Comparison of ENCODE assay signal across 7 mouse cellular contexts in genomic region chr16:84703129-84703768, GRCm38 (mm10). TPM values are rescaled to one million over a fixed set of nuclear protein-coding genes. Genes with fewer than 3 reads are reported as not detected.
DNase-seq lines count a peak whose midpoint lies in the region; ATAC-seq and TF ChIP-seq lines count a peak whose summit lies in the region.

No protein-coding gene starts in this region.

- H3K27ac ChIP-seq in brown adipose tissue, adult 24 weeks (replicated peaks; ENCODE audit: low read depth, low read length) = no peak overlapping the region
- no peak overlapping the region for H3K27ac ChIP-seq in lung, embryonic 15.5 days
- no peak overlapping the region for H3K27ac ChIP-seq in olfactory bulb, adult 2 months (ENCODE audit: insufficient read depth, low read depth, low read length)

- WGBS in lung, embryonic 15.5 days = under 1% methylated on average over 44 of the region's 55 CpGs
- under 1% methylated on average over 55 of the region's 55 CpGs for WGBS in olfactory bulb, adult 2 months

- H3K4me3 ChIP-seq in brown adipose tissue, adult 24 weeks (ENCODE audit: insufficient read depth, low read depth, low read length) = peak overlapping the region; percentile 66
- peak overlapping the region; percentile 59 for H3K4me3 ChIP-seq in lung, embryonic 15.5 days
- peak overlapping the region; percentile 53 for H3K4me3 ChIP-seq in olfactory bulb, adult 2 months (ENCODE audit: insufficient read depth, low read depth, low read length)

- no peaks in the 10 kb centered on the region for H3K4me1 ChIP-seq in brown adipose tissue, adult 24 weeks (ENCODE audit: control insufficient read depth, insufficient read depth, insufficient read length, low read length)
- H3K4me1 ChIP-seq in lung, embryonic 15.5 days = peaks cover 4% of the 10 kb centered on the region; the same call in 1 of the 2 replicates
- peaks cover 9% of the 10 kb centered on the region for H3K4me1 ChIP-seq in olfactory bulb, adult 2 months (ENCODE audit: control insufficient read depth, insufficient read depth, low read length)

- peak; percentile 88 for DNase-seq in Muller cell, postnatal 12 days (ENCODE audit: inconsistent ontology term)
- DNase-seq in kidney, adult 11 months = peak; percentile 24
- peak; percentile 14 to 52 for DNase-seq in urinary bladder, adult 18-20 months (ENCODE audit: low spot score in 2 of 2)

- no peaks in the 10 kb centered on the region for H3K36me3 ChIP-seq in lung, embryonic 15.5 days

- H3K27me3 ChIP-seq in lung, embryonic 15.5 days = peaks cover 22% of the 10 kb centered on the region

- H3K4me2 ChIP-seq in lung, embryonic 15.5 days = peak overlapping the region; percentile 99

- H3K9ac ChIP-seq in lung, embryonic 15.5 days = peak overlapping the region; percentile 45

- H3K9me3 ChIP-seq in lung, embryonic 15.5 days = no peaks in the 10 kb centered on the region

- no peak for TF ChIP-seq POLR2A in olfactory bulb, adult 2 months (IDR thresholded peaks at IDR 0.05; ENCODE audit: insufficient read depth, low read depth, low read length)

- TF ChIP-seq CTCF in olfactory bulb, adult 2 months (IDR thresholded peaks at IDR 0.05; ENCODE audit: insufficient read depth, low read depth, low read length) = no peak

- peak; percentile 79 for ATAC-seq in granulocyte monocyte progenitor cell, adult 5-6 weeks (replicated peaks; ENCODE audit: poor library complexity, severe bottlenecking)
- peak; percentile 84 for ATAC-seq in lung, embryonic 15.5 days (ENCODE audit: borderline replicate concordance, extremely low read depth, low FRiP score, low TSS enrichment)

RNA-seq across cellular contexts. Expression of gene Mrpl39, which starts 32.3 kb away (rescaled TPM):
- 79.8 and 83.8 TPM in 2 replicates for polyA plus RNA-seq in brown adipose tissue, adult 24 weeks (2012; ENCODE audit: insufficient read depth, insufficient read length, missing spikeins)
- total RNA-seq in granulocyte monocyte progenitor cell, adult 5-6 weeks (2014; fragmentation: Nextera tagmentation) = 19.1 and 30.1 TPM in 2 replicates
- 56.0 and 63.8 TPM in 2 replicates for total RNA-seq in granulocyte monocyte progenitor cell, adult 5-6 weeks (2017)
- polyA plus RNA-seq in lung, embryonic 15.5 days (2015; fragmentation: Nextera tagmentation; extraction: Ambion mirVana) = 46.7 and 48.5 TPM in 2 replicates
- not detected in 2 replicates for polyA plus RNA-seq in olfactory bulb, adult 2 months (2012; ENCODE audit: insufficient read depth, insufficient read length, low replicate concordance, missing spikeins)

Comparison
In these comparisons a context has a peak if more than half of its experiments do, and no peak if none do; other contexts are left out.
1. DNase-seq: peak in every context shown above with its lines; median percentile 88 in Muller cell, postnatal 12 days; 33 in urinary bladder, adult 18-20 months; 24 in kidney, adult 11 months.
2. RNA of gene Mrpl39, which starts 32.3 kb away (polyA plus RNA-seq): 79.8 to 83.8 TPM in brown adipose tissue, adult 24 weeks and 46.7 to 48.5 TPM in lung, embryonic 15.5 days; not detected in olfactory bulb, adult 2 months; every median in the first group is over 10 times any median in the second.
3. Peak in every context shown above with its lines, with median percentiles within 50 percentile points of each other: H3K4me3 ChIP-seq.